Mouse (Mus musculus): ENCODE measurements around the gene Ceacam20. TPM values are rescaled to one million over a fixed set of nuclear protein-coding genes. Genes with fewer than 3 reads are reported as not detected.

The Ceacam20 gene
- polyA plus RNA-seq, 1 experiment from 2014 or later = not detected

GRCm38 (mm10) chr7:20009987-20010386, 44.8 kb downstream of the Ceacam20 start:
- WGBS = 74% methylated on average over 2 of the region's 2 CpGs
- no peak for ATAC-seq (ENCODE audit: insufficient number of reproducible peaks, low FRiP score, low TSS enrichment, low read depth)

More at GRCm38 (mm10) chr7:20009987-20010386, 44.8 kb downstream of the Ceacam20 start:
- no peaks in the 10 kb centered on the region for H3K4me1 ChIP-seq
- no peaks in the 10 kb centered on the region for H3K9me3 ChIP-seq
- H3K27me3 ChIP-seq = no peaks in the 10 kb centered on the region
- no peak overlapping the region for H3K4me3 ChIP-seq
- no peak overlapping the region for H3K9ac ChIP-seq
- H3K4me2 ChIP-seq = no peak overlapping the region
- no peak overlapping the region for H3K27ac ChIP-seq
- no peaks in the 10 kb centered on the region for H3K36me3 ChIP-seq

Other genes with a start within 250 kb of the Ceacam20 start
- gene Tomm40, start 250.0 kb upstream of the Ceacam20 start, polyA plus RNA-seq (2015; fragmentation: Nextera tagmentation; extraction: Ambion mirVana) = 129 and 139 TPM in 2 replicates
- 84.5 and 85.1 TPM in 2 replicates for gene Nectin2, start 214.9 kb upstream of the Ceacam20 start, polyA plus RNA-seq (2015; fragmentation: Nextera tagmentation; extraction: Ambion mirVana)
- gene Bcam, start 194.4 kb upstream of the Ceacam20 start, polyA plus RNA-seq (2015; fragmentation: Nextera tagmentation; extraction: Ambion mirVana) = 120 and 150 TPM in 2 replicates
- 14.6 and 15.2 TPM in 2 replicates for gene Cblc, start 168.6 kb upstream of the Ceacam20 start, polyA plus RNA-seq (2015; fragmentation: Nextera tagmentation; extraction: Ambion mirVana)
- 3.9 and 4.4 TPM in 2 replicates for gene Bcl3, start 142.6 kb upstream of the Ceacam20 start, polyA plus RNA-seq (2015; fragmentation: Nextera tagmentation; extraction: Ambion mirVana)
- not detected in 2 replicates for gene Gm19345, start 113.4 kb upstream of the Ceacam20 start, polyA plus RNA-seq (2015; fragmentation: Nextera tagmentation; extraction: Ambion mirVana)
- not detected in 2 replicates for gene Ceacam16, start 104.1 kb upstream of the Ceacam20 start, polyA plus RNA-seq (2015; fragmentation: Nextera tagmentation; extraction: Ambion mirVana)
- 11.1 and 11.2 TPM in 2 replicates for gene Ceacam19, start 77.4 kb upstream of the Ceacam20 start, polyA plus RNA-seq (2015; fragmentation: Nextera tagmentation; extraction: Ambion mirVana)
- 13.4 and 13.7 TPM in 2 replicates for gene Pvr, start 44.3 kb upstream of the Ceacam20 start, polyA plus RNA-seq (2015; fragmentation: Nextera tagmentation; extraction: Ambion mirVana)
- 0.15 TPM in 1 of 2 replicates, not detected in the other for gene Igsf23, start 14.7 kb upstream of the Ceacam20 start, polyA plus RNA-seq (2015; fragmentation: Nextera tagmentation; extraction: Ambion mirVana)
- gene Nlrp9b, start 26.1 kb downstream of the Ceacam20 start, polyA plus RNA-seq (2015; fragmentation: Nextera tagmentation; extraction: Ambion mirVana) = not detected in 2 replicates
- not detected in 2 replicates for gene Vmn1r91, start 134.3 kb downstream of the Ceacam20 start, polyA plus RNA-seq (2015; fragmentation: Nextera tagmentation; extraction: Ambion mirVana)
- not detected in 2 replicates for gene Gm16442, start 157.2 kb downstream of the Ceacam20 start, polyA plus RNA-seq (2015; fragmentation: Nextera tagmentation; extraction: Ambion mirVana)
- gene Vmn1r93, start 173.7 kb downstream of the Ceacam20 start, polyA plus RNA-seq (2015; fragmentation: Nextera tagmentation; extraction: Ambion mirVana) = not detected in 2 replicates
- not detected in 2 replicates for gene Vmn1r94, start 203.0 kb downstream of the Ceacam20 start, polyA plus RNA-seq (2015; fragmentation: Nextera tagmentation; extraction: Ambion mirVana)
- not detected in 2 replicates for gene Vmn1r95, start 228.3 kb downstream of the Ceacam20 start, polyA plus RNA-seq (2015; fragmentation: Nextera tagmentation; extraction: Ambion mirVana)
- gene Gm6164, start 240.2 kb downstream of the Ceacam20 start, polyA plus RNA-seq (2015; fragmentation: Nextera tagmentation; extraction: Ambion mirVana) = not detected in 2 replicates